Mouse (Mus musculus): ENCODE results near the gene Sigmar1. TPM values are rescaled to one million over a fixed set of nuclear protein-coding genes. Genes with fewer than 3 reads are reported as not detected.

Sigmar1 gene
- total and polyA plus RNA-seq, 3 experiments: 26.4 to 97.5 (median 60.7) TPM

DNA sequence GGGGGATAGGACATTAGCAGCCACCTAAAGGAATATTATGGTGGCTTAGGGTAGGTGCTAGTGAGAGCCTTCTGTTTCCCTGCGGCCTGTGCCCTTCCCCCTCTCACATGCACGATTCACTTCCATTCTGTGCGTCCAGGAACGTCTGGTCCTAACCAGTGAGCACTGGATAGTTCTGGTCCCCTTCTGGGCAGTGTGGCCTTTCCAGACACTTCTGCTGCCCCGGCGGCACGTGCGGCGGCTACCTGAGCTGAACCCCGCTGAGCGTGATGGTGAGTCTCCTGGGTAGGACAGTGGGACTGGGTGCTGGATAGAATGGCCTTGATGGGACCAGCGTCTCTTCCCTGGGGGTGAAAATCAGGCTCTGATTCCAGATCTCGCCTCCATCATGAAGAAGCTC, 1.4 kb upstream of the Sigmar1 start:
- TF ChIP-seq ZKSCAN1 (IDR thresholded peaks at IDR 0.05; ENCODE audit: borderline replicate concordance, low read depth, low read length): no peak
- no peak for TF ChIP-seq UBTF (IDR thresholded peaks at IDR 0.05; ENCODE audit: low read depth, low read length)
- TF ChIP-seq ZNF384 (IDR thresholded peaks at IDR 0.05; ENCODE audit: low read depth, low read length): no peak
- no peak for TF ChIP-seq SMC3 (IDR thresholded peaks at IDR 0.05; ENCODE audit: low read depth, low read length)
- no peak for TF ChIP-seq MXI1 (IDR thresholded peaks at IDR 0.05; ENCODE audit: low read depth, low read length)
- no peak for TF ChIP-seq ZMIZ1 (IDR thresholded peaks at IDR 0.05; ENCODE audit: low read depth, low read length)
- no peak for TF ChIP-seq TCF12 (IDR thresholded peaks at IDR 0.05; ENCODE audit: low read depth, low read length)
- no peak for TF ChIP-seq MAFK (IDR thresholded peaks at IDR 0.05; ENCODE audit: insufficient replicate concordance, low read length)
- no peak for TF ChIP-seq MAZ (IDR thresholded peaks at IDR 0.05; ENCODE audit: low read depth, low read length)
- TF ChIP-seq USF1 (IDR thresholded peaks at IDR 0.05; ENCODE audit: low read depth, low read length): no peak
- no peak for TF ChIP-seq KAT2A (IDR thresholded peaks at IDR 0.05; ENCODE audit: insufficient replicate concordance, low read length)
- no peak overlapping the region for H3K27ac ChIP-seq (ENCODE audit: insufficient read depth, low read depth)
- dilution Hi-C loops (cut with MboI; ENCODE audit: extremely low pct_ligation_motif_present, extremely low pct_unique_long_range_greater_than_20kb, low sequenced_read_pairs) (no loop called here), in situ Hi-C loops (cut with MboI; ENCODE audit: low pct_ligation_motif_present, low pct_unique_long_range_greater_than_20kb, low sequenced_read_pairs) (no loop called here)
- H3K9ac ChIP-seq (ENCODE audit: insufficient read depth, low read depth): no peak overlapping the region
- peaks cover 13 to 49% of the 10 kb centered on the region in 2 experiments for H3K36me3 ChIP-seq (replicated peaks in 1 of 2; ENCODE audit: control insufficient read depth in 1 of 2, insufficient read depth in 1 of 2, low read length in 1 of 2)
- H3K4me2 ChIP-seq (ENCODE audit: insufficient read depth, low read depth, poor library complexity, severe bottlenecking): no peak overlapping the region
- peaks cover 6 to 27% of the 10 kb centered on the region in 2 experiments for H3K4me1 ChIP-seq (ENCODE audit: control insufficient read depth in 1 of 2, insufficient read depth in 2 of 2)
- H3K79me2 ChIP-seq (replicated peaks; ENCODE audit: control insufficient read depth, extremely low read depth, insufficient read depth, poor library complexity, severe bottlenecking): no peaks in the 10 kb centered on the region
- no peak overlapping the region for H3K4me3 ChIP-seq (replicated peaks in 1 of 3; ENCODE audit: low read depth in 2 of 3, low read length in 2 of 3, poor library complexity in 1 of 3)
- peaks cover 5% of the 10 kb centered on the region for H3K27me3 ChIP-seq (replicated peaks)
- no peaks in the 10 kb centered on the region for H3K9me3 ChIP-seq (replicated peaks; ENCODE audit: low read length)
- DNase-seq (ENCODE audit: extremely low read depth): no peak

DNA sequence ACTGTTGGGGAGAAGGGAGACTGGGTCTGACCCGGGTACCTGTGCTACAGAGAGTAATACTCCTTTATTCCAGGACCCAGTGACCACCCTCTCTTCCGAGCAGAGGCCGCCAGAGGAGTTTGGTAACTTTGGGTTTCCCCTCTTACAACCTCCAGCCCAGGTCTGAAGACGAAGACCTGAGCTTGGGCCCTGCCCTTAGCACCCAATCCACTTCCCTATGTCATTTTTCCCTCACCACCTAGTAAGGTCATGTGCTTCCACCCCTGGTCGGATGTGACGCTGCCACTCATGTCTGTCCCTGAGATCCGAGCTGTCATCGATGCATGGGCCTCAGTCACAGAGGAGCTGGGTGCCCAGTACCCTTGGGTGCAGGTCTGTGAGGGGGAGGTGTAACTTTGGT, 483 bp upstream of the Sigmar1 start:
- Histone ChIP-seq H3K4me3 (replicated peaks in 1 of 3; ENCODE audit: low read depth in 2 of 3, low read length in 2 of 3, poor library complexity in 1 of 3) (peak overlapping the region; percentile 75 to 86 (median 85)), H3K4me2 (ENCODE audit: insufficient read depth, low read depth, poor library complexity, severe bottlenecking) (peak overlapping the region; percentile 64), H3K27me3 (replicated peaks) (peaks cover 9% of the 10 kb centered on the region), H3K27ac (ENCODE audit: insufficient read depth, low read depth) (no peak overlapping the region), H3K9me3 (replicated peaks; ENCODE audit: low read length) (no peaks in the 10 kb centered on the region), H3K9ac (ENCODE audit: insufficient read depth, low read depth) (peak overlapping the region; percentile 63), H3K4me1 (ENCODE audit: control insufficient read depth in 1 of 2, insufficient read depth in 2 of 2) (peaks cover 6 to 27% of the 10 kb centered on the region in 2 experiments), H3K79me2 (replicated peaks; ENCODE audit: control insufficient read depth, extremely low read depth, insufficient read depth, poor library complexity, severe bottlenecking) (no peaks in the 10 kb centered on the region), H3K36me3 (replicated peaks in 1 of 2; ENCODE audit: control insufficient read depth in 1 of 2, insufficient read depth in 1 of 2, low read length in 1 of 2) (peaks cover 13 to 47% of the 10 kb centered on the region in 2 experiments)
- in situ Hi-C loops (cut with MboI; ENCODE audit: low pct_ligation_motif_present, low pct_unique_long_range_greater_than_20kb, low sequenced_read_pairs): no loop called here
- TF ChIP-seq ZNF384 (IDR thresholded peaks at IDR 0.05; ENCODE audit: low read depth, low read length) (no peak), MYC (IDR thresholded peaks at IDR 0.05; ENCODE audit: low read depth, low read length) (no peak), JUND (conservative IDR thresholded peaks at IDR 0.05; ENCODE audit: low read depth, low read length) (no peak), MEF2A (IDR thresholded peaks at IDR 0.05; ENCODE audit: borderline replicate concordance, low read depth, low read length) (no peak), JUN (IDR thresholded peaks at IDR 0.05; ENCODE audit: insufficient read depth, low read depth, low read length) (no peak), MAFK (IDR thresholded peaks at IDR 0.05; ENCODE audit: insufficient replicate concordance, low read length) (no peak), PAX5 (IDR thresholded peaks at IDR 0.05; ENCODE audit: low read length) (no peak), KAT2A (IDR thresholded peaks at IDR 0.05; ENCODE audit: insufficient replicate concordance, low read length) (no peak), GABPA (IDR thresholded peaks at IDR 0.05; ENCODE audit: insufficient replicate concordance, low read depth, low read length) (no peak), BHLHE40 (IDR thresholded peaks at IDR 0.05; ENCODE audit: low read depth, low read length) (no peak), MAZ (IDR thresholded peaks at IDR 0.05; ENCODE audit: low read depth, low read length) (no peak)
- no peak for DNase-seq (ENCODE audit: extremely low read depth)
- dilution Hi-C loops (cut with MboI; ENCODE audit: extremely low pct_ligation_motif_present, extremely low pct_unique_long_range_greater_than_20kb, low sequenced_read_pairs): no loop called here

Measured in CH12.LX (cell line).